Mouse (Mus musculus): Measurements from ENCODE around the gene Mtf2. TPM values are rescaled to one million over a fixed set of nuclear protein-coding genes. Genes with fewer than 3 reads are reported as not detected.

The Mtf2 gene
- polyA plus RNA-seq (2017; shearing (Covaris generic)): 10 to 100 TPM; 72.9 to 83.9 TPM

DNA sequence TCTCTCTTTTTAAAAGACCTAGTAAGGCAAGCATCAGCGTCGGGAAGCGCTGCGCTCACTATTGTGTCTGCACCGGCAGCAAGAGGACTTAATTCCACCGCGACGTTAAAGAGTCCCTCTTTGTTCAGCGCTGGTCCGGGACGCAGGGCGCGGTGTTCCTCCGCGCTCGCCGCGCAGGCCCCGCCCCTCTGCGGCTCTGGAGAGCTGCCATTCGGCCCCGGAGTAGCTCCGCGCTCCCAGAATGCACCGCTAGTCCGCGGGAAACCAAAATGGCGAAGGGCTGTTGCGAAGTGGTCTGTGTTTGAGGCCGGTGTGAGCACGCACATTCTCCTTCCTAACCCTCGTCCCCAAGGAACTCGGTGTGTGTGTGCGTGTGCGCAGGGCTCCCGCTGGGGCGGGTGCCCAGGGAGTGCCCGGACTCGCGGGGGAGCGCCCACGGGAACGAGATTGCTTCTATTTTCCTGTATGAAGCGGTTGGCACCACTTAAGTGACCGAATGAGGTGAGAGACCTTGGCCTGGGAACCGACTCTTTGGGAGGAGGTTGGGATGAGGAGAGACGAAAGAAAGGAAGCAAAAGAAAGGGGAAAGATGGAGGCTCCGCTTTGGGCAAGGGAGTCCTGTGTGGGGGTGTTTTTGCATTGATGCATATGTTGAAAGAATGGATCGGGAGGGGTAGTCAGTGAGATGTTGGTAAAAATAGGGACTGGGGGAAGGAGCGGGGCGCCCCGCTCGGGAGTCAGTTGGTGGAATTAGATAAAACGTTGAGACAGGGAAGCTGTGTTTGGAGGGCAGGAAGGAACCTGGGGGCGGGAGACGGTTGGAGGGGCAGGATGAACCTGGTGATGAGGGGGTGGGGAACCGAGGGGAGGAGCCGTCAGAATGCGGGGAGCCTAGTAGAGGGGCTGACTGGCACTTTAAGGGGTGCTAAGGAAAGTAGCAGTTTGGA, at the start of gene Mtf2:
TSS of gene Mtf2 (plus strand) at position 210 of the 947 bp plus-strand sequence.

DNA sequence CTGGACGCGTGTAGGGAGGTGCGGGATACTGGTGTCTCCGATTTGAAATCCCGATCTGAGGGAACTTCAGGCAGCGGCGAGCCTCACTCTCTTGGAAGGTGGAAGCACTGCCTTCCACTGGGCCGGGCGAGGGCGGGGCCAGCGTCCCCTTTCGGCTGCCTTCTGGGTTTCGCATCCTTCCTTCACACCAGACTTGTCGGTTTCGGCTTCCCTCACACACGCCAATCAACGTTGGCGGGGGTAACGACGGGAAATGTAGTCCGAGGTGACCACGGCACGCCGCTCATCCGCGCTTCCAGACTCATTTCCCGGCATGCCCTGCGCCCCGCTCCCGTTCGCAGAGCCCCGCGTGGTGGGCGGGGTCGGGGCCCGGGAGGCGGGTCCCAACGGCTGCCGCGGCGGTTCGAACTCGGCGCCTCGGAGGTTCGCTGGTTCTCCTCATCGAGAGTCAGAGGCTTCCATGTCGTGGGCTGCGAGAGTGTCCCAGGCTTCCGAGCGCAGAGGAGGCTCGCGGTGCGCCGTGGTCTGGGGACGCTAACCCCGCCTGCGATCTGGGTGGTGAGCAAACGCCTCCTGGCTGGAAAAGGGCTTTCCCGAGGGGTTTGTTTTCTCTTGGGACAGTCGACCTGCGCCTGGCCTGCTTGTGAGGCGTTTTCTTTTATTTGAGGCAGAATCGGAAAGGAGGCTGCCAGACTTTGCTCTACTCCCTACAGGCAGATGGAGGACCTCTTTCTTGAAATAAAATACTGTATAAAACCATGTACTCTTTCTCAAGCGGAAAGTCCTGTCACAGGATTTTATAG, 67.2 kb downstream of the Mtf2 start, which contains the start of the genes Tmed5 and Ccdc18:
TSS of gene Tmed5 (minus strand) at position 180 of the 803 bp plus-strand sequence.
TSS of gene Ccdc18 (plus strand) at position 435 of the 803 bp plus-strand sequence.

Other genes starting within 250 kb of the Mtf2 start
- not detected for gene Ube2d2b, start 235.6 kb upstream of the Mtf2 start, polyA plus RNA-seq (2017; shearing (Covaris generic))
- 1 to 10 TPM; 2.8 to 4.9 TPM for gene Evi5, start 190.6 kb upstream of the Mtf2 start, polyA plus RNA-seq (2017; shearing (Covaris generic))
- gene Rpl5, start 165.2 kb upstream of the Mtf2 start, polyA plus RNA-seq (2017; shearing (Covaris generic)): 10 to 100 TPM; 16.2 to 28.1 TPM
- 10 to 100 TPM; 54.0 to 62.7 TPM for gene Fam69a, start 78.6 kb upstream of the Mtf2 start, polyA plus RNA-seq (2017; shearing (Covaris generic))
- 10 to 100 TPM; 69.3 to 88.2 TPM for gene Tmed5, start 66.9 kb downstream of the Mtf2 start, polyA plus RNA-seq (2017; shearing (Covaris generic))
- gene Ccdc18, start 67.2 kb downstream of the Mtf2 start, polyA plus RNA-seq (2017; shearing (Covaris generic)): 1 to 10 TPM in 1 of 2 experiments, under 1 TPM in 1; 0.52 to 1.4 TPM
- gene Dr1, start 203.2 kb downstream of the Mtf2 start, polyA plus RNA-seq (2017; shearing (Covaris generic)): 10 to 100 TPM; 52.7 to 74.8 TPM
- gene Pigg, start 246.9 kb downstream of the Mtf2 start, polyA plus RNA-seq (2017; shearing (Covaris generic)): 1 to 10 TPM; 2.4 to 2.5 TPM

Data from activated CD4-positive, CD25-positive, alpha-beta regulatory T cell (primary cell).